Mouse (Mus musculus) embryonic facial prominence, embryonic 13.5 days (tissue): ENCODE measurements at regions not wholly inside any gene's neighbourhood (a gene's known extent, or its start where the extent isn't known, plus 50 kb on each side); places are given as distances from the start of the nearest gene placed in this dataset.

Experiments used
- ATAC-seq: fragments of 200-750 bp; cut with Nextera tagmentation; 2 replicates; pipeline ENCODE4 v1.8.0; 2017; ENCODE audit warnings: low read depth; ENCODE audit not compliant: insufficient number of reproducible peaks, insufficient read depth, low FRiP score, low TSS enrichment
- H3K27ac ChIP-seq: fragments of 300-500 bp; sonication (generic); 2 replicates; pipeline ENCODE4 v1.5.1; 2015; ENCODE audit warnings: moderate library complexity, mild to moderate bottlenecking, inconsistent platforms
- H3K27me3 ChIP-seq: fragments of 300-500 bp; sonication (generic); 2 replicates; pipeline ENCODE4 v1.6.1; 2015; ENCODE audit warnings: mild to moderate bottlenecking, inconsistent platforms
- H3K36me3 ChIP-seq: fragments of 300-500 bp; sonication (generic); 2 replicates; pipeline ENCODE4 v1.6.1; 2015; ENCODE audit warnings: mild to moderate bottlenecking, inconsistent platforms
- H3K4me1 ChIP-seq: fragments of 300-500 bp; sonication (generic); 2 replicates; pipeline ENCODE4 v1.6.1; 2015; ENCODE audit warnings: inconsistent platforms
- H3K4me2 ChIP-seq: fragments of 300-500 bp; sonication (generic); 2 replicates; pipeline ENCODE4 v1.6.1; 2015; ENCODE audit warnings: moderate library complexity, mild to moderate bottlenecking, inconsistent platforms
- H3K4me3 ChIP-seq: fragments of 300-500 bp; sonication (generic); 2 replicates; pipeline ENCODE4 v1.5.1; 2015; ENCODE audit warnings: mild to moderate bottlenecking, inconsistent platforms
- H3K9ac ChIP-seq: fragments of 300-500 bp; sonication (generic); 2 replicates; pipeline ENCODE4 v1.6.1; 2015; ENCODE audit warnings: mild to moderate bottlenecking, inconsistent platforms
- H3K9me3 ChIP-seq: fragments of 300-500 bp; sonication (generic); 2 replicates; pipeline ENCODE4 v1.6.1; 2016; ENCODE audit warnings: inconsistent platforms
- WGBS: fragments of 180-500 bp; shearing (Covaris S2); methylation state at CpG from one replicate; pipeline ENCODE4 v1.1.7; 2015; ENCODE audit warnings: mixed read lengths; 5-methylcytosine and 5-hydroxymethylcytosine counted together

DNA sequence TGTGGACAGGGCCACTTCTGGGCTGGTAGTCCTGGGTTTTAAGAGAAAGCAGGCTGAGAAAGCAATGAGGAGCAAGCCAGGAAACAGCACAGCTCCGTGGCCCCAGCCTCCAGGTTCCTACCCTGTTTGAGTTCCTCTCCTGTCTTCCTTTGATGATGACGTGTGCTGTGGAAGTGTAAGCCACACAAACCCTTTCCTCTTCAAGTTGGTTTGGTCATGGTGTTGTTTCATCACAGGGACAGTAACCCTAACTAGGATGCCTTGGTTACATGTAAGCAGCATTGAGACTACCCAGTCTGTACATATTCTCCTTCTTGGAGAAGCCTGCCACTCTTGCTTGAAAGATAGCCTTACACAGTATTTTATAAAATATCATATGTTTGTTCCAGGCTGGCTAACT, 534.8 kb downstream of the Ccdc171 start:
- Histone ChIP-seq H3K9ac (no peak overlapping the region), H3K4me3 (no peak overlapping the region), H3K27me3 (no peaks in the 10 kb centered on the region; the same call in 1 of the 2 replicates), H3K4me2 (no peak overlapping the region), H3K27ac (no peak overlapping the region), H3K36me3 (no peaks in the 10 kb centered on the region), H3K4me1 (peaks cover 15% of the 10 kb centered on the region), H3K9me3 (no peaks in the 10 kb centered on the region)
- WGBS: 85% methylated on average over 2 of the region's 2 CpGs
- no peak for ATAC-seq

GRCm38 (mm10) chr4:84063755-84064154, 538.4 kb downstream of the Ccdc171 start:
- H3K27me3 ChIP-seq: no peaks in the 10 kb centered on the region; the same call in 1 of the 2 replicates
- WGBS: 75% methylated on average over 5 of the region's 5 CpGs
- H3K4me1 ChIP-seq: peaks cover 28% of the 10 kb centered on the region
- no peak overlapping the region for H3K9ac ChIP-seq
- H3K4me3 ChIP-seq: no peak overlapping the region
- H3K36me3 ChIP-seq: no peaks in the 10 kb centered on the region
- H3K4me2 ChIP-seq: no peak overlapping the region
- no peak for ATAC-seq
- no peak overlapping the region for H3K27ac ChIP-seq
- H3K9me3 ChIP-seq: no peaks in the 10 kb centered on the region

GRCm38 (mm10) chr4:84064614-84065456, 539.5 kb downstream of the Ccdc171 start:
- Histone ChIP-seq H3K4me3 (no peak overlapping the region), H3K4me1 (peaks cover 39% of the 10 kb centered on the region), H3K9me3 (no peaks in the 10 kb centered on the region), H3K36me3 (no peaks in the 10 kb centered on the region), H3K4me2 (peak overlapping the region; percentile 26), H3K9ac (no peak overlapping the region), H3K27ac (peak overlapping the region; percentile 39; the same call in 1 of the 2 replicates), H3K27me3 (no peaks in the 10 kb centered on the region; the same call in 1 of the 2 replicates)
- 12% methylated on average over 15 of the region's 15 CpGs for WGBS
- no peak; the same call in 1 of the 2 replicates for ATAC-seq

GRCm38 (mm10) chr4:84065457-84066124, 540.2 kb downstream of the Ccdc171 start:
- ATAC-seq: no peak
- H3K9me3 ChIP-seq: no peaks in the 10 kb centered on the region
- WGBS: 33% methylated on average over 12 of the region's 12 CpGs
- peaks cover 46% of the 10 kb centered on the region for H3K4me1 ChIP-seq
- H3K4me2 ChIP-seq: peak overlapping the region; percentile 26
- no peak overlapping the region for H3K4me3 ChIP-seq
- H3K36me3 ChIP-seq: no peaks in the 10 kb centered on the region
- no peak overlapping the region for H3K9ac ChIP-seq
- H3K27me3 ChIP-seq: no peaks in the 10 kb centered on the region; the same call in 1 of the 2 replicates
- H3K27ac ChIP-seq: no peak overlapping the region

DNA sequence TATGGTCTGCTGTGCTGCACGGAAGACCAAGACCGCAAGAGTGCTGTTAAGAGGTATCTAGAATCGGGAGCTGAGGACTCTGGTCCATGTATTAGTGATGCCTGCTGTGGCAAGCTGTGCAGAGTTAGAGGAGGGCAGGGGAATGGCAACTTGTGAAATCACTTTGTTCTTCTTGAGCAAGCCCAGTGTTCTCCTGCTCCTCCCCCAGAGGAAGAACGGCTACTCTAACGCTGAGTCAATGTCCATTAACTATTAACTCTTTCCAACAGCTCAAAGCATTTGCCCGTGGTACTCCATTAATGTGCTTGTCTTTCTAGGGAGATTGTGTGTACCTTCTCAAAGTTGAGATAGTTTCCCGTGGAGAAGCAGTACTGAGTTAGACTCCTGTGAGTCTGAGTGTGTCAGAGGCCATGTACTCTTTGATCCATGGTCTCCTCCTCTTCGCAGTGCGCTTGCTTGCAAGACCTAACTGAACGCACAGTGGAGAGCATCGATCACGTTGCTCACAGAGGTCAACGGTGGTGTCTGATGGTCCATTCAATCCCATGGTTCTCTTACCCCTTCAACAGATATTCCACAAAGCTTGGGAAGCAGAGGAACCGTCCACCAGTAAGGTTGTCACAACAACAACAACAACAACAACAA, 542.7 kb downstream of the Ccdc171 start:
- no peaks in the 10 kb centered on the region for H3K9me3 ChIP-seq
- no peak overlapping the region for H3K9ac ChIP-seq
- peaks cover 58% of the 10 kb centered on the region for H3K4me1 ChIP-seq
- H3K4me2 ChIP-seq: no peak overlapping the region
- ATAC-seq: no peak
- no peak overlapping the region for H3K4me3 ChIP-seq
- H3K27ac ChIP-seq: no peak overlapping the region
- H3K27me3 ChIP-seq: no peaks in the 10 kb centered on the region
- 85% methylated on average over 14 of the region's 14 CpGs for WGBS
- no peaks in the 10 kb centered on the region for H3K36me3 ChIP-seq

DNA sequence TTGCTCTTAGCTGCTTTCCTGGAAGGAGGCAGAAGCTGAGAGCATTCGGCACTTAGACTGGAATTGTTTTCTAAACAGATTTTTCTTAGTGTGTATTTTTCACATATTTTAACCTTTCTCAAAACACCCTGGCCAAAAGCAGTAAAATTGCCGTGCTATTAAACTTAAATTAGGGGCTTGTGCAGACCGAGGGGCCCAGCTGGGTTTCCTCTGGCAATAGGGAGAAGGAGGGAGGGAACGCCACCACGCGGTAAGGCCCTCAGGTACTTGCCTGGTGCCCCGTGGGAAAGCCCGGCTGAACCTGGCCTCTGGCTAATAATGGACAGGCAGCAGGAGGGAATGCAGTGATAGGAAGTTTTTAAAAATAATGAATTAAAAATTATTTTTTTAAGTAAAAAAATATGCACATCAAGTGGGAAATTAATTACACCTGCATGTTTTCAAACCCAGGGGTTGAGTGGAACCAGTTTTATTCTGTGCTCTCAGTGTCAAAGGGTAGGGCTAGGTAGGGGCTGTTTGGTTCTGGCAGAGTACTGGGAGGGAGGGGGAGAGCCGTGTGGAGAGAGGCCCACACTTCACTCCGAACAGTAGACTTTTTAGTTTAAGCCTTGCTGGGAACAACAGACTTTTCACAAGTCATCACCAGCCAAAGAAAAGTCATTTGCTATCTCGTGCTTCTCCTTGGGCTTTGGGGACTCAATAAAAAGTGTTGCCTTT, 543.8 kb downstream of the Ccdc171 start:
- Histone ChIP-seq H3K4me1 (peaks cover 53% of the 10 kb centered on the region), H3K4me2 (no peak overlapping the region), H3K9me3 (no peaks in the 10 kb centered on the region), H3K27me3 (no peaks in the 10 kb centered on the region), H3K27ac (peak overlapping the region; percentile 66), H3K4me3 (no peak overlapping the region), H3K9ac (no peak overlapping the region), H3K36me3 (no peaks in the 10 kb centered on the region)
- ATAC-seq: no peak
- 15% methylated on average over 11 of the region's 11 CpGs for WGBS

DNA sequence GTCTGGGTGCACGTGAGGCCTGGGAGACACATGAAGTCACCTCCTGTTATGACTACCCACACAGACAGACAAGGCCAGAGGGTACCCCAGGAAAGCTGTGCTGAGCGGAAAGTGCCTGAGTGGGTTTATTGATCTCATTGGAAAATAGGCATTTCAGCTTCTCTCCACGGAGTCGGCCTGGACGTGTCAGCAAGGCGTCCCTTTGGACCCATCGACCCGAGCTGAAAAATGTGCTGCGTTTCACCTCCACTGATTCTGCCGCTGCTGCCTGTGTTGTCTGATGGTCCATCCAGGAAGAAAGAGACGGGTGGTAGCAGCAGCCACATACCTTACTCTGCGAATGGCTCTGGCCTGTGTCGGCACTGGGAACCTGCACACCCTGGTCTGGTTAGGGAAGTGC, 544.3 kb downstream of the Ccdc171 start:
- WGBS: 59% methylated on average over 13 of the region's 13 CpGs
- Histone ChIP-seq H3K4me2 (no peak overlapping the region), H3K9ac (no peak overlapping the region), H3K27ac (peak overlapping the region; percentile 66), H3K27me3 (no peaks in the 10 kb centered on the region), H3K36me3 (no peaks in the 10 kb centered on the region), H3K9me3 (no peaks in the 10 kb centered on the region), H3K4me3 (no peak overlapping the region), H3K4me1 (peaks cover 48% of the 10 kb centered on the region)
- ATAC-seq: no peak

GRCm38 (mm10) chr4:84070089-84070488, 544.7 kb downstream of the Ccdc171 start:
- 54% methylated on average over 4 of the region's 4 CpGs for WGBS
- Histone ChIP-seq H3K4me3 (no peak overlapping the region), H3K9ac (no peak overlapping the region), H3K4me1 (peaks cover 44% of the 10 kb centered on the region), H3K9me3 (no peaks in the 10 kb centered on the region), H3K4me2 (no peak overlapping the region), H3K36me3 (no peaks in the 10 kb centered on the region), H3K27me3 (no peaks in the 10 kb centered on the region), H3K27ac (peak overlapping the region; percentile 66)
- no peak for ATAC-seq

DNA sequence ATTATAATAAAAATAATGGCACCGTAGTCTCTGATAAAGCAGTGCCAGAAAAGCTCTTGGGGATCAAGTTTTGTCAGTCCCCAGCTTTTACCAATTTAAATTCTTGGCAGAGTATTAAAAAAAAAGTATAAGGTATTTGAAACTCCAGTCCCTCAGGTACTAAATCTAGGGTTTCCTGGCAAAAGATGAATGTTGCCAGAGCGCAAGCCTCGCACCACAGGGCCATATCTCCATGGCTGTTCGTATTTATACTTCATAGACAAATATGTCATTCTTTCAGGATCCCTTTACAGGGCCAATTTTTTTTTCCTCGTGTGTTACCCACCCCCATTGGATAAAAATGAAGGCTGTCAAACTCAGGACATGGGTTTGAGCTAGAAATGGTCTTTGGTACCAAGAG, 546.8 kb downstream of the Ccdc171 start:
- no peaks in the 10 kb centered on the region for H3K9me3 ChIP-seq
- no peak overlapping the region for H3K4me3 ChIP-seq
- no peaks in the 10 kb centered on the region for H3K36me3 ChIP-seq
- peaks cover 31% of the 10 kb centered on the region for H3K4me1 ChIP-seq
- H3K27ac ChIP-seq: no peak overlapping the region; the same call in 1 of the 2 replicates
- ATAC-seq: no peak
- H3K4me2 ChIP-seq: no peak overlapping the region
- H3K9ac ChIP-seq: no peak overlapping the region
- WGBS: 46% methylated on average over 5 of the region's 5 CpGs
- H3K27me3 ChIP-seq: no peaks in the 10 kb centered on the region

DNA sequence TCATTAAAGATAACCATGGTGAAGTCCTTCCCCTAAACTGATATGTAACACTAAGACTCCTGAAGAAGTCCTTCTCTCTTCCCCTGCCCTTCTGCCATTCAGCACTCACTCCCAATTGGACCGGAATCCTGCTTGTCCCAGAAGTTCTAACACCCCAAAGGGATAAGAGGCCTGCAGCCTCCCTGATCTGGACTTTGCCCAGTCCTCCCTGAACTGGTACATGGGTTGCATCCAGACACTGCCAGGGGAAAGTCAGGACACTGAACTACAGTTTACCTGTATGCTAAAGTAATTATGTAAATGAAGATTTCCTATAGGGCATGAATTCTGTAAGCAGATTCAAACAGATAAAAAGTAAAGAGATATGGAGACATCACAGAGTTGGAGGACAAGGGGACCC, 551.2 kb downstream of the Ccdc171 start:
- Histone ChIP-seq H3K4me3 (no peak overlapping the region), H3K27me3 (no peaks in the 10 kb centered on the region), H3K4me1 (peaks cover 2% of the 10 kb centered on the region), H3K4me2 (no peak overlapping the region), H3K9me3 (no peaks in the 10 kb centered on the region), H3K36me3 (no peaks in the 10 kb centered on the region), H3K9ac (no peak overlapping the region), H3K27ac (no peak overlapping the region)
- 93% methylated on average over 1 of the region's 1 CpGs for WGBS
- ATAC-seq: no peak

- Histone ChIP-seq H3K27ac (no peak overlapping the region), H3K36me3 (no peaks in the 10 kb centered on the region), H3K27me3 (no peaks in the 10 kb centered on the region), H3K9ac (no peak overlapping the region), H3K4me1 (no peaks in the 10 kb centered on the region), H3K9me3 (no peaks in the 10 kb centered on the region), H3K4me2 (no peak overlapping the region), H3K4me3 (no peak overlapping the region)
- no peak for ATAC-seq
- 85% methylated on average over 2 of the region's 2 CpGs for WGBS
Measured at GRCm38 (mm10) chr4:84079516-84079915, 554.2 kb downstream of the Ccdc171 start.
